Mouse (Mus musculus): ENCODE results near the gene Rplp2.
"Not testable (repeated sequence)": the region's sequence is repeated elsewhere in the genome, so short reads cannot be mapped to it uniquely, and the experiment has no call there.

The Rplp2 gene

DNA sequence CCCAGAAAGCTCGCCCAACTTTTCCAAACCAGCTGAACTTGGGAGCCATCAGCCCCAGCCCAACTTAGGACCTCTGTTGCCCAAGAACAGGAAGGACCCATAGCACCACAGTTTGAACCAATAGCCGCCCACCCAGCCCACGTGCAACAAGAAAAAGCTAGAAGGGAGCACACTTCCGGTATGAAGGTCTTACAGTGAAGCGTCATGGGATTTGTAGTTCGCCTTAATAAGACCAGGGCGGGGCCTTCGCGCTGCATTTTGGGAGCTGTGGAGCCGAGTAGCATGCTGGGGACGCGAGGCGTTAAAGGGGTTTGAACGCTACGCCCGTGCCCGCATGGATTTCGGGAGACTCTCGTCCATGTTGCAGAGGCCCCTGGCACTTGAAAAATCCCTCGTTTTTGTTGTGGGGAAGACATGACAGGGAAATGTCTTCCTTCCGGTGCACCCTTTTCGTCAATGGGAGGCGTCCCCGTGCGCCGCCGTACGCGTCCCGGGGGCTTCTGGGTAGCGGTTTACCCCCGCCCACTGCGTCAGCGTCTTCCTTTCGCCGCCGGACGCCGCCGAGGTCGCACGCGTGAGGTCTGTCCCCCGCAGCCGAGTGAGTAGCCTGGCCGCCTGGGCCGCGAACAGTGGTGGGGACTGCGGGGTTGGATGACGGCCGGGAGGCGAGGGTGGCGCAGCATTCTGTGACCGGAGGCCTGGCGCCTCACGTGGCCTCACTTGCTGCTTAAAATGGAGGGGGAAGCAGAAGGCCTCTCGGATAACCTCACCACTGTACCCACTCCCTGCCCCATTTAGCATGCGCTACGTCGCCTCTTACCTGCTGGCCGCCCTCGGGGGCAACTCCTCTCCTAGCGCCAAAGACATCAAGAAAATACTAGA is at the start of gene Rplp2:
Gene Rplp2, plus strand, starts transcription at position 261 of the 882 bp plus-strand sequence.
- peak; percentile 87 for DNase-seq (ENCODE audit: low read depth, low spot score)

DNA sequence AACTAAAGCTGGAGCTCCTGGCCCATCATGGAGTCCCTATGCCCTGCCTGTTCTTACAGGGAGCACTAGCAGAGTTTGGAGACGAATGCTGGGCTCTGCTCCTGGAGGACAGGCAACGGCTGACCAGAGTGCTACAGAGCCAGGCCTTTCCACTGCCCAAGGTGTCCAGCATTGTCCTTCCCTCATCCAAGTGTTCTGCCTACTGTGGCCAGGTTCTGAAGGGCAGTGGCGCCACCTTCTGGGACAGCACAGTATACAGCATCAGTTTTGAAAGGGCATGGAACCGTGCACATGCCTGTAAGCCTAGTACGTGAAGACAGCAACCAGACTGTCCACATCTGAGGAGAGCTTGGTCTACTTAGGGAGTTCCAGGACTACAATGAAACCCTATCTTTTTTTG is 43.9 kb upstream of the Rplp2 start:
- DNase-seq (ENCODE audit: low read depth, low spot score): no peak

DNA sequence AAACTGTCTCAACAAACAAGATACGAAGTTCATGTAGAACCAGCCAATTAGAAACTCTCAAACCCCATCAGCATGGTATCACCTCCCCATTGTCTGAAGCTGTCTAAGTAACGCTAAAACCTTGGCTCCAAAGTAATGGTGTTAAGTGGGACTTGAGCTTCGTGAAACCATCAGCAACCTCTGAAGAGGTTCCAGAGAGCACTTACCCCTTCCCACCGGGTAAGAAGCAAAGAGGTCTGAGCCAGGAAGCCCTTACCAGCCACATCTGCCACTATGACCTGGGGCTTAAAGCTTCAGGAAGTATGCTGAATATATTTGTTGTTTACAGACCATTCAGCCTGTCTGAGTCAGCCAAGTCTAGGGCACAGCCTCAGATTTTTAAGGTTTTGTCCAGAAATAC is 41.7 kb upstream of the Rplp2 start:
- DNase-seq (ENCODE audit: low read depth, low spot score): no peak

DNA sequence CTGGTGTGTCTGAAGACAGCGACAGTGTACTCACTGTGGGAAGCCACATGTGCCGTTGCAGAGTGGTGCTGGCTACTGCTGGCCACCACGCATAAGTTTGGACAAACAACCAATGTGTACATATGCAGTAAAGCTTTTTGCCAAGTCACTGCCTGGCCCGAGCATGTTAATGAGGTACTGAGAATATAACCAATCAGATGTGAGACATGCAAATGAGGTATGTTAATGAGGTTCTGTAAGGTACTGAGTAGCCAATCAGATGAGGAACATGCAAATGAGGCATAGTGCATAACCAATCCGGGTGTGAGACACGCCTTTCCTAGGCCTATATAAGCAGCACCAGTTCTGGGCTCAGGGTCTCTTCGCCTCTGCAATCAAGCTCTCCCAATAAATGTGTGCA is 39.5 kb upstream of the Rplp2 start:
- DNase-seq (ENCODE audit: low read depth, low spot score): not testable (repeated sequence)

DNA sequence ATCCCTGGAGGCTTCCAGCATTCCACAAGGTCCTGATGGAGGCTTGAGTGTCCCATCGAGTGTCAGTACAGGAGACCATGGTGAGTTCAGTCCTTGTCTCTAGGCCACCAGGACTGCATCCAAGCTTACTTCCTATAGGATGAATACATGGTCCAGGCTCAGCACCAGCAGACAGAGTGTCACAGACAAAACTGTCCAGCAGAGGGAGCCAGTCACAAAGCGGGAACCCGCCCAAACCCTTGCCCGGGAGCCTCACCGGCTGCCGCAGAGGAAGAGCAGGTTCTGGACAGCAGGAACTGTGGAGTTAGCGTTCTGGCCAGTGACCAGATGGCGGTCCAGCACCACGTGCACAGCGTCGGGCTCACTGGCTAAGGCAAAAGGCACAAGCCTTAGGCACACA is 38.3 kb upstream of the Rplp2 start:
- peak; percentile 69 for DNase-seq (ENCODE audit: low read depth, low spot score)

DNA sequence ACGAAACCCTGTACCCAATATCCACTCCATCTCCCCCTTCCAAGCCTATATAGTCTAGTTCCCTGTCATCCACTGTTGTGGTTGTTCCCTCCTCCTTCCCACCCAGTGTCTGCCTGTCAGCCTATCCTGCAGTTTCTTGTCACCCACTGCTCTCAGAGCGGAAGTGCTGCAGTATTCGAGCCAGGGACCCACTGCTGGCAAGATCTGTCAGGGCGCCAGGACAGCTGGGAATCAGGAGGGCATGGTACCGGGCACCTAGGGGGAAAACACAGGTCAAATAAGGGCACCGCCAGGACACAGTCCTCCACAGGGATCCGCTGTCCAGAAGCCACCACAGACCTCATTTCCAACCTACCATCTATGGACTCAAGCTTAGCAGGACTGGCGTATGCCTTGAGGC is 36.5 kb upstream of the Rplp2 start:
- no peak for DNase-seq (ENCODE audit: low read depth, low spot score)

DNA sequence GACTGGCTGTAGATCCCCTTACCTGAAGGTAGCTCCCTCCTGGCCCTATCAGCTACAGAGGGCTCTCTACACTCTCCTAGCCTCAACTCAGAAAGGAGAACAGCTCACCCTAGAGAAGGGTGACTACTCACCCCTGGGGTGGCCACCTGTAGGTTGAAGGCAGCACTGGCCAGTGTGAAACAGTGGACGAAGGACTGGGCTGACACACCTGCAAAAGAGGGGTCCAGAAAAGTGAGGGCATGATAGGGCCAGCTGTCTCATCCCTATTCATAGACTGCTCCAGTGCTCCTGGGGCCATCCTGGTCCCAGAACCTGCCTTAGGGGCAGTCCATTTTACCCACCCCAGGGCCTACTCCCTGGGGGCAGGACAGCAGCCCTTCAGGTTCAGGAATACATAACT is 35.5 kb upstream of the Rplp2 start:
- DNase-seq (ENCODE audit: low read depth, low spot score): no peak

DNA sequence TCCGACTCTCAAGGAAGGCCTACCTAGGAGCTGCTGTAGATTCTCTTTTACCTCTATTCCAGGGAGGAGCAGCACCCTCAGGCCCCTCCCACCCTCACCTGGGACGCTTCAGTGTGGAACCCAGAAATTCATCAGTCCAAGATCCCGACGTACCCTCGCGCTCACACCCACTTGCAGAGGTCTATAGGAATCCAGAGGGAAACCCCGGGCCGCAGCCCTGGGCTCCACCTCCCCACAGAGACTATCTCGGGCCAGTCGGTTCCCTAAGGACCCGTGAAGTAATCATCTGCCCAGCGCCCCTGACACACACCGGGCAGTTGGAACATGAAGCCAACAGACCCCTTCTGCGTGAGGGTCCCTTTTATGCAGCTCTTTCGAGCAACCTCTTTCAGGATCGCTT is 33.8 kb upstream of the Rplp2 start:
- no peak for DNase-seq (ENCODE audit: low read depth, low spot score)

DNA sequence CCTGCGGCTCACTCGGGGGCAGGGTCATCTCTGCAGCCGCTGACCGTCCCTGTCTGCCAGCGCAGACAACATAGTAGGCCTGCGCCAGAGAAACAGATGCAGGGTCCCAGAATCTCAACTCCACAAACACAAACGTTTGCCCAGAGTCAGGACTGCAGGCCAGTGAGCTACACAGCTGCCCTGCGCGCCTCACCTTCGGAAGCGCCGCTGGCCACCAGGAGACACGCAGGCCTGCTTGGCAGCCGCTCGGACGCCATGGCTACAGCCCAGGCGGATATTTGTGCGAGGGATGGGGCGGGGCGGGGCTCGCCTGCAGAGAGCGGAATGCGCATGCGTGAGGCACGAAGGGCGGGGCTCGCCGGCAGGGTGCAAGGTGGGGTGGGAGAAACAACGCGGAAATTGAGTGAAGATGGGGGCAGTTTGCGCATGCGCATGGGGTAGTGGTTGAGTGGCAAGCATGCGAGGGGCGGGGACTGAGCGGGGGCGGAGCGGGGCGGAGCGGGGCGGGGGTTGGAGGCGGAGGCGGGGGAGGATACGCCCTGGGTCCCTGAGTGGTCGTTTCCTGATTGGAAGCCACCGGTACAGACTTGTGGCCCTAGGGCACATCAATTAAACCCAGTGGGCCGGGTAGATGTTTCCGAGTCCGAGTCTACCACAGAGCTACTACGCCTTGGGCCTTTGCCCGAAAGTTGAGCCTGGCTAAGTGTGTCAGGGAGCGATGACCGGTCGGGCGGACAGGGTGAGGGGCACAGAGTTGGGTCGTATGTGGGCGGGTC is 33.2 kb upstream of the Rplp2 start, which contains the start of gene Gatd1:
Gene Gatd1, minus strand, starts transcription at position 328 of the 776 bp plus-strand sequence.
- DNase-seq (ENCODE audit: low read depth, low spot score): peak; percentile 100

DNA sequence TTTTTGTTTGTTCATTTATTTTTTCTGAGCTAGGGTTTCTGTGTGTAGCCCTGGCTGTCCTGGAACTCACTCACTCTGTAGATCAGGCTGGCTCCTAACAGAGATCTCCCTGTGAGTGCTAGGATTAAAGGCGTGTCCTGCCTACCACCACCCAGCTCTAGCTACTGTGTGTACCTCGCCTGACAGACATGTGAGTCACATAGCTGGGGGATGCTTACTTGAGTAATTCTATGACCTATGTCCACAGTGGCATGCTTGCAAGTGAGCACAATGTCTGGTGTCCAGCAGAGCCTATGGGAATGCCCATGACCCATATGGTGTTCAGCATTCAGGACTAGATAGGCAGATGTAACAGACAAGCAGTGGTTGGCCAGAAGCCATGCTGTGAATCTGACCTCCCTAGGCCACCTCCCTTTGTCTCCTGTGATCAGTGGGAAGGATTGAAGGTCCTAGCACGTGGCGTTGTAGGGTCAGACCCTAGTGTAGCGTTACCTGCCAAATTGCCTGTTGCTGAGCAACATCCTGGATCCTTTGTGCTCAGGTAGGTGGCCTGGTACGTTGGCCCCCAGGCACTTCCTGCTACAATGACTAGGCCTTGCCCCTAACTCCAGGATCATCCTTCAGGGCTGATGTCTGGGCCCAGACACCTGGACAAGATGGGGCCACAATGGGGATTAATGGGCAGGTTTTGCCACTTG is 30.9 kb upstream of the Rplp2 start:
- DNase-seq (ENCODE audit: low read depth, low spot score): no peak

DNA sequence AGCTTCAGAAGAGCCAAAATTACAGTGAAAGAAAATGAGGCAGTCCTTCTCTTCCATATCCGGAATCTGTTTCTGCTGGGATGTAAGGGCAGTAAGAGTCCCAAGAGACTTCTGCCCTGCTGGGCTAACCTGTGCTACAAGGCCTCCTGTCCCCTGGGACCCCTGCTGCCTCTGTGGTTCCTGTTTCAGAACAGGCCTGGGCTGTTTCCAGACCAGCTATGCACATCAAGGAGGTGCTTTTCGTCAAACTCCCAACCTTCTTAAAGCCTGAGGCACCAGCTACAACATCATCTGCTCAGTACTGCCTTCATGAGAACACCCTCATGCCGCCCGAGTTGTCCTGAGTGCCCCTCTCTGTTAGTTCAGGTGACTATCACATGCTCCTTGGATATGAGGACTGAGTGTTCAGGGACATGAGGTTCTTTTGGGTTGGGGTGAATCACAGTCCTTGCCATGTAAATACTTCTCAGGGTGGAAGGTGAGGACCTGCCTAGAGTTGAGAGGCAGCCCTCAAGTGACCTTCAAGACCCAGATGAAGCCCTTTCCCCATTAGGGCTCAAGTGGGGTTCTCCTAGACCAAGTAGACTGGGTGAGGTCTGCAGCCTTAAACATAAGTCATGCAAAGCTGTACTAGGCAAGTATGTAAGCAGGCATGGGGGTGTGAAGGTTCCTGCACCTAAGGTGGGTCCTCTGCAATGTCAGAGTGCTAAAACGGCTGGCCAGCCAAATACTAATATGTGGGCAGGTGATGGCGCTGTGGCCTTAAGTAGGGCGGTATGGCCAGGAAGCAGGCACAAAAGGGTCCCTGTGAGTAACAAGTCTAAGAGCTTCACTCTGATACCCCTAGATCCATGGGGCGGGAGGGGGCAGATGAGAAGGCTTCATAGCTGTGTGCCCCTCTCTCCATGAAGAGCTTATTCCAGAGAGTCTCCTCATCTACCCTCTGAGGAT is 29.2 kb upstream of the Rplp2 start:
- DNase-seq (ENCODE audit: low read depth, low spot score): no peak

DNA sequence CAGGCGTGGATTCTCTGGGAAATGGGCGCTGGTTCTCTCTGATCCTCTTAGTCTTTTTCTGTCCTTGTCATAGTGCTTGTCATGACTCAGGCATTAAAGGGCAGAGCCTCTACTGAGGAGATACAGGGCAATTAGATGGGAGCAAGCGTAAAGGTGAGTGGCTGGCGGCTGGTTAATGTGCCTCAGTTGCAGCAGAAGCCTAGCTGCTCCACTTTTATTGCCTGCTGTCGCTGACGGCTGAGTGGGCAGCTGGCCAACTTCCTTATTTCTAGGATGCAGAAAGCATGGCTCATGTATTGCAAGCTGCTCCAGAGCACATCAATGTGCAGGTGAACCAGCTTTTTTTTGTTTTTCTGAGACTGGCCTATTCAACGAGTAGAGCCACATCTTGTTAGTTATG is 28.2 kb upstream of the Rplp2 start:
- no peak for DNase-seq (ENCODE audit: low read depth, low spot score)

DNA sequence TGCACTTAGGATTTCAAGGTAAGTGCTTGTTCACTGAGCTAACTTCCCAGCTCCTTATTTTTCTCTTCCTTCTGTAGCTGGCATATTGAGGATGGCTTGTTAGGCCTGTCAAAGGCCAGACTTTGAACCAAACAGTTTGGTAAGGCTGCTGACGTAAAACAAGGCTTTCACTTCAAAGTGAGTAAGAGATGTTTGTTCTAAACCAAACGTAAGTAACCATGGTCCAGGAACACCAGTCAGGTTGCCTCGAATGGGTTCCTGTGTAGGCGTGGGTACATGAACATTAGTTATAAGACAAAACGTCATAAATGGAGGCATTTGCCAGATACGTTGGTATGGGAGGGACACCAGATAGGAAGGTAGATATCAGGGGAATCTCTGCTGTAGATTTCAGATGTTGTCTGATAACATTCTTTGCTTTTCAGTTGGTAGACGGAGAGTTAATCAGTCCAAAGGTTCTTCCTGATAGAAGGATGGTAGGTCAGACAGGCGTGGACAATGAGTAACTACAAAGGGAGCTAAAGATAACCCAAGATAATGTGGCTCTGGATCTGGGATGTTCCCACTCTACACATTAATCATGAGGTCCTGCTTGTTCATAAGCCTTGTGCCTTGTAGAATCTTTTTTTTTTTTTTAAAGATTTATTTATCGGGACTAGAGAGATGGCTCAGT is 27.0 kb upstream of the Rplp2 start:
- no peak for DNase-seq (ENCODE audit: low read depth, low spot score)

DNA sequence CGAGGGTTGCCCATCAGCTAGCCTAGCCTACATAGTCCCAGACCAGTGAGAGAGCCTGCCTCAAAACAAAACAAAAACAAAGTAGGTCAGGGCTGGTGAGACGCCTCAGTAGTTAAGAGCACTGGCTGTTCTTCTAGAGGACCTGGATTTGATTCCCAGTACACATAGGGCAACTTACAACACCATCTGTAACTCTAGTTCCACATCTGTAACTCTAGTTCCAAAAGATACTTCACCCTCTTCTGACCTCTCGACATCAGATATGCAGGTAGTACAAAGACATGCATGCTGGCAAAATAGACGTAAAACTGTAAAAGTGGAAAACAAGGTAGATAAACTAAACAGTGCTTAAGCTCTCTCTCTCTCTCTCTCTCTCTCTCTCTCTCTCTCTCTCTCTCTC is 23.4 kb upstream of the Rplp2 start:
- no peak for DNase-seq (ENCODE audit: low read depth, low spot score)

DNA sequence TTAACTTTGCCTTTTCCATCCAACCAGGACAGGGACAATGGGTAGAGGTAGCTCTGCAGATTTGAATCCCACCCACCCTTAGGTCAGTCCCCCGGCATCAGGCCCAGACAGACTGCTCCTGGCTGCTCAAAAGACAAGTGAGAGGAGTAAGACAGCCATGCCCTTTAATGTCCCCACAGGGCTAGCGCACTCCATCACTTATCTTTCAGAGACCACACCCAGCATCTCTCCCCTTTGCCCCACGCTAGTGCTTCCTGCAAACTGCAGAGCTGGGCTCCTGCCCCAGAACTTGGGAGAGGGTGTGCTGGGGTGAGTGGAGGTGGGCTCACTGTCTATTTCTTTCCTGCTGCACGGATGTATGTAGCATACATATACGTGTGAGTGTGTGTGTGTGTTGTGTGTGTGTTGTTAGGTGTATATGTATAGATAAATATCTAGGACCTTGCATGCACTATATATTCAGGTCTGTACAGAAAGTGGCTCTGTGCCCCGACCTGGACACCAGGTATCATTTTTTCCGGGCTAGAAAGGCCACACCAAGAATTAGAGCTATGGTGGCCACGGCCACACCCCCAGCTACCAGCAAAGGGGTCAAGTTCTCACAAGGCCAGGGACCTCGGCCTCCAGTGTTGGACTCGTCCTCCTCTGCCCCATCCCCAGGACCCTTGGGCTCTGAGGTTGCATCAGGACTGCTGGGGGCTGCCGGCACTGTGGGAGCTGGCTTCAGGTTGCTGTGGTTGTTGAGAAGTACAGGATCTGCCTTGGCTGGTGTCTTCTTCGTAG is 20.0 kb upstream of the Rplp2 start:
- DNase-seq (ENCODE audit: low read depth, low spot score): no peak

DNA sequence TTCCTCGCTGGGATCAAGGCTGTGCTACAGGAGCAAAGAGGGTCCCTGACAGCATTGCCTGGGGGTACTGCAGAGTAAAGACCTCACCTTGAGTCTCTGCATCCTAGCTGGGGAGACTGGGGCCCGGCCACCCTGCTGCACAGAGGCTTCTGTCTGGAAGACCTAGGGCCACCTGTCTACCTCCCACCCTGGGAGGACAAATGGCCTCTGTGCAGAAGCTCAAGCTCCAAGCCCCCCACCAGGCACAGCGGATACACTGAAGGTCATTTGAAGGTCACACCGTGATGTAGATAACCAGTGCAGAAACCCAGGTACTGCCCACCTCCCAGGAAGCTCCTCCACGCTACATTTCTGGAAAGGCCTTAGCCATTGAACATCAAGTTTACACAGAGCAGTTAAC is 18.5 kb upstream of the Rplp2 start:
- no peak for DNase-seq (ENCODE audit: low read depth, low spot score)

DNA sequence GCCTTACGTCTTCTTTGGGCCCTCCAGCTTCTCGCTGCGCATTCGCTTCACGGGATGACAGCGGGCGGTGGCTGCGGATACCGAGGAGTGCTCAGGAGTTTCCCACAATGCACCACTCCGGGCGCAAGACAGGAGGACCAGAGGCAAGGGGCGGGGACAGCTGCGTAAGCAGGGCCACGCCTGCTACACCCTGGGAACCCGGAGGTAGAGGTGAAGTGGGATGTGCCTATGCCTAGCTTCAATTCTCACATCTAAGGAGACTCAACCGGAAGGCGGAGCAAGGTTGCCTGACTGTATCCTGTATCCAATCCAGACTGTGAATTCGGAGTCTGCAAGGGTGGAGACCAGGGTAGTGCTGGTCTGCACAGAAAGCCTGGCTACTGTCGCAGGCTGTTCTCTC is 17.9 kb upstream of the Rplp2 start, which contains the start of gene Cend1:
Gene Cend1, minus strand, starts transcription at position 182 of the 400 bp plus-strand sequence.
- peak; percentile 59 for DNase-seq (ENCODE audit: low read depth, low spot score)

DNA sequence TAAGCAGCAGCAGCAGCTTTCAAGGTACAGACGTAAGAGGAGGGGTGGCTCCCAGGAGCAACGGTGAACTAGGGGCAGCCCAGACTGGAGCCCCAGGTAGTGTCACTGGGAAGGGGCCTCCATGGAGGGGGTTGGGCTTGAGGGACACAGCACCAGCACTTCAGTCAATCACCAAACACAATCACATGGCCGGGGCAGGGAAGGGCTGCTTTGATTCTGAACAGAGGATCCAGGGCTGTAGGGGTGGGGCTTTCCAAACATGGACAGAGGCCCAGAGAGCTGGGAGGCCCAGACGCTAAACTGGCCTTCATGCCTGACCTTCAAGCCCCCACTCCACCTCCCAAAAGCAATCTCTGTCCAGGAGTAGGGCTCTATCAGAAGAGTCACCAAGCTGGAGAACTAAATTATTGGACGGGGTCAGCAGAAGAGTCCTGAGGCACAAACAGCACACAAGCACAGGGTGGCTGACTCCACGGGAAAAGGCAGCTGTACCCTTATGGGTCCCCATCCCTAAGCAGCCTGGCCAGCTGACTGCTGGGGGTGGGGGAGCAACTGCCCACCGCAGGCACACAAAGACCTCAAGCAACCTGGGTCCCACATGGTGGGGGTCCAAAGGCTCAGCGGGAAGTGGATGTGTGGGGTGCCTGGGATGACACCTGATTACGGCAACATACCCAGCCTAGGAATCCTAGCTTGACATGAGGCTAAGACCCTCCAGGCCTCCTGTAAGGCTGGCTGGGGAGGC is 17.2 kb upstream of the Rplp2 start:
- DNase-seq (ENCODE audit: low read depth, low spot score): no peak
